Mouse (Mus musculus) CH12.LX (cell line): ENCODE data around the gene Brf1. TPM values are rescaled to one million over a fixed set of nuclear protein-coding genes. Genes with fewer than 3 reads are reported as not detected.

Experiments
- DNase-seq: peaks from one replicate; pipeline ENCODE4 v3.0.0-alpha.2; 2013; ENCODE audit errors: extremely low read depth
- H3K27ac ChIP-seq: 2 replicates; pipeline ENCODE4 v1.5.1; 2012; ENCODE audit warnings: low read depth, mild to moderate bottlenecking, control low read depth, moderate library complexity; ENCODE audit not compliant: insufficient read depth
- H3K27me3 ChIP-seq: replicated peaks from 2 replicates; pipeline ENCODE3; 2012; ENCODE audit warnings: inconsistent platforms
- H3K36me3 ChIP-seq, 2 experiments: replicated peaks in 1 of 2; 2 replicates each; pipeline versions ENCODE3 to v1.6.1; 2012; ENCODE audit warnings: inconsistent platforms in 1 of 2, low read length in 1 of 2, mild to moderate bottlenecking in 1 of 2, mixed read lengths in 1 of 2, moderate library complexity in 1 of 2; ENCODE audit not compliant: control insufficient read depth in 1 of 2, insufficient read depth in 1 of 2
- H3K4me1 ChIP-seq, 2 experiments: 2 replicates each; pipeline ENCODE4 v1.6.1; 2012; ENCODE audit warnings: inconsistent platforms in 1 of 2, moderate library complexity in 1 of 2; ENCODE audit not compliant: insufficient read depth in 2 of 2, control insufficient read depth in 1 of 2
- H3K4me2 ChIP-seq: 2 replicates; pipeline ENCODE4 v1.6.1; 2012; ENCODE audit warnings: low read depth, mild to moderate bottlenecking, control low read depth; ENCODE audit not compliant: poor library complexity, insufficient read depth, severe bottlenecking
- H3K4me3 ChIP-seq, 3 experiments: fragments of 150-350 bp in 1 of 3; sonication (generic) in 1 of 3; replicated peaks in 1 of 3; 2 replicates each; pipeline versions ENCODE3 to v1.5.1; 2011 to 2012; ENCODE audit warnings: low read depth in 2 of 3, low read length in 2 of 3, mild to moderate bottlenecking in 2 of 3, moderate library complexity in 2 of 3, control low read depth in 1 of 3, improper control_type of control experiment in 1 of 3, inconsistent platforms in 1 of 3, mixed read lengths in 1 of 3; ENCODE audit not compliant: poor library complexity in 1 of 3
- H3K79me2 ChIP-seq: replicated peaks from 2 replicates; pipeline ENCODE4 v1.6.1; 2012; ENCODE audit warnings: mild to moderate bottlenecking, moderate library complexity; ENCODE audit not compliant: control insufficient read depth, poor library complexity, insufficient read depth, severe bottlenecking; ENCODE audit errors: extremely low read depth
- H3K9ac ChIP-seq: 2 replicates; pipeline ENCODE4 v1.6.1; 2012; ENCODE audit warnings: low read depth, mild to moderate bottlenecking, control low read depth, moderate library complexity; ENCODE audit not compliant: insufficient read depth
- H3K9me3 ChIP-seq: replicated peaks from 2 replicates; pipeline ENCODE3; 2012; ENCODE audit warnings: low read length, inconsistent platforms, mixed read lengths
- BHLHE40 ChIP-seq: IDR thresholded peaks from 2 replicates; pipeline ENCODE4 v1.6.1; 2011; ENCODE audit warnings: mild to moderate bottlenecking, low read depth, low read length, improper control_type of control experiment
- CTCF ChIP-seq, 2 experiments: IDR thresholded peaks in 1 of 2; conservative IDR thresholded peaks in 1 of 2; 2 replicates each; pipeline ENCODE4 v1.5.1; 2011 to 2012; ENCODE audit warnings: low read depth in 2 of 2, low read length in 2 of 2, improper control_type of control experiment in 1 of 2, inconsistent platforms in 1 of 2, mild to moderate bottlenecking in 1 of 2, moderate library complexity in 1 of 2
- E2F4 ChIP-seq: IDR thresholded peaks from 2 replicates; pipeline ENCODE4 v1.6.1; 2011; ENCODE audit warnings: low read depth, low read length, improper control_type of control experiment; ENCODE audit not compliant: insufficient replicate concordance
- EP300 ChIP-seq: IDR thresholded peaks from 2 replicates; pipeline ENCODE4 v1.6.1; 2011; ENCODE audit warnings: low read length, improper control_type of control experiment
- ETS1 ChIP-seq: conservative IDR thresholded peaks from 2 replicates; pipeline ENCODE4 v1.6.1; 2012; ENCODE audit warnings: low read depth, mild to moderate bottlenecking, inconsistent platforms, low read length, improper control_type of control experiment, moderate library complexity
- GABPA ChIP-seq: IDR thresholded peaks from 2 replicates; pipeline ENCODE4 v1.6.1; 2012; ENCODE audit warnings: low read depth, low read length, improper control_type of control experiment, inconsistent platforms; ENCODE audit not compliant: insufficient replicate concordance
- JUND ChIP-seq: conservative IDR thresholded peaks from 2 replicates; pipeline ENCODE4 v1.6.1; 2011; ENCODE audit warnings: low read depth, low read length, improper control_type of control experiment
- MAZ ChIP-seq: IDR thresholded peaks from 2 replicates; pipeline ENCODE4 v1.6.1; 2012; ENCODE audit warnings: low read depth, mild to moderate bottlenecking, inconsistent platforms, low read length, improper control_type of control experiment, moderate library complexity
- MEF2A ChIP-seq: IDR thresholded peaks from 2 replicates; pipeline ENCODE4 v1.6.1; 2014; ENCODE audit warnings: low read depth, mild to moderate bottlenecking, inconsistent platforms, low read length, improper control_type of control experiment, borderline replicate concordance
- MXI1 ChIP-seq: IDR thresholded peaks from 2 replicates; pipeline ENCODE4 v1.6.1; 2011; ENCODE audit warnings: mild to moderate bottlenecking, low read depth, low read length, improper control_type of control experiment
- MYC ChIP-seq: IDR thresholded peaks from 2 replicates; pipeline ENCODE4 v1.6.1; 2011; ENCODE audit warnings: low read depth, mild to moderate bottlenecking, improper control_type of control experiment, low read length
- NELFE ChIP-seq: IDR thresholded peaks from 2 replicates; pipeline ENCODE4 v1.6.1; 2011; ENCODE audit warnings: low read depth, low read length, improper control_type of control experiment
- PAX5 ChIP-seq: IDR thresholded peaks from 2 replicates; pipeline ENCODE4 v1.6.1; 2012; ENCODE audit warnings: low read length, inconsistent platforms, mixed read lengths
- RAD21 ChIP-seq: IDR thresholded peaks from 2 replicates; pipeline ENCODE4 v1.6.1; 2011; ENCODE audit warnings: low read depth, mild to moderate bottlenecking, low read length, improper control_type of control experiment, moderate library complexity
- RCOR1 ChIP-seq: conservative IDR thresholded peaks from 2 replicates; pipeline ENCODE4 v1.6.1; 2012; ENCODE audit warnings: low read depth, mild to moderate bottlenecking, inconsistent platforms, low read length, improper control_type of control experiment
- SIN3A ChIP-seq: IDR thresholded peaks from 2 replicates; pipeline ENCODE4 v1.6.1; 2012; ENCODE audit warnings: low read length, improper control_type of control experiment, inconsistent platforms
- SMC3 ChIP-seq: IDR thresholded peaks from 2 replicates; pipeline ENCODE4 v1.6.1; 2011; ENCODE audit warnings: low read depth, low read length, improper control_type of control experiment
- TCF12 ChIP-seq: IDR thresholded peaks from 2 replicates; pipeline ENCODE4 v1.6.1; 2014; ENCODE audit warnings: low read depth, mild to moderate bottlenecking, inconsistent platforms, low read length, improper control_type of control experiment
- UBTF ChIP-seq: IDR thresholded peaks from 2 replicates; pipeline ENCODE4 v1.6.1; 2012; ENCODE audit warnings: low read depth, mild to moderate bottlenecking, inconsistent platforms, low read length, improper control_type of control experiment, moderate library complexity
- USF1 ChIP-seq: IDR thresholded peaks from 2 replicates; pipeline ENCODE4 v1.6.1; 2014; ENCODE audit warnings: low read depth, mild to moderate bottlenecking, inconsistent platforms, low read length, improper control_type of control experiment
- USF2 ChIP-seq: conservative IDR thresholded peaks from 2 replicates; pipeline ENCODE4 v1.6.1; 2011; ENCODE audit warnings: low read depth, low read length, improper control_type of control experiment
- ZC3H11A ChIP-seq: IDR thresholded peaks from 2 replicates; pipeline ENCODE4 v1.6.1; 2012; ENCODE audit warnings: low read depth, mild to moderate bottlenecking, inconsistent platforms, low read length, improper control_type of control experiment
- ZKSCAN1 ChIP-seq: IDR thresholded peaks from 2 replicates; pipeline ENCODE4 v1.6.1; 2012; ENCODE audit warnings: low read depth, inconsistent platforms, low read length, improper control_type of control experiment, borderline replicate concordance
- ZMIZ1 ChIP-seq: IDR thresholded peaks from 2 replicates; pipeline ENCODE4 v1.6.1; 2012; ENCODE audit warnings: low read depth, mild to moderate bottlenecking, inconsistent platforms, low read length, improper control_type of control experiment
- ZNF384 ChIP-seq: IDR thresholded peaks from 2 replicates; pipeline ENCODE4 v1.6.1; 2012; ENCODE audit warnings: low read depth, low read length, improper control_type of control experiment, inconsistent platforms
- dilution Hi-C: fragments of 300-500 bp; cut with MboI; formaldehyde crosslinking; loops from 2 replicates; pipeline ENCODE4 v1.14.3; 2020; ENCODE audit warnings: low sequenced_read_pairs; ENCODE audit not compliant: extremely low pct_unique_long_range_greater_than_20kb, extremely low pct_ligation_motif_present
- in situ Hi-C: fragments of 300-500 bp; cut with MboI; formaldehyde crosslinking; loops from 3 replicates; pipeline ENCODE4 v1.14.3; 2019; ENCODE audit warnings: low sequenced_read_pairs, low pct_ligation_motif_present, low pct_unique_long_range_greater_than_20kb, mixed read lengths
- polyA plus RNA-seq: library from polyadenylated mRNA; unstranded; fragments of >175 nt; gene quantifications from 2 replicates; pipeline ENCODE4 v1.2.1, GENCODE M21; 2012; ENCODE audit warnings: low read depth; ENCODE audit not compliant: insufficient read length
- total RNA-seq, 2 experiments: library from RNA; depleted of rRNA; stranded (reverse); fragments of 300-350 nt in 1 of 2; fragments of >200 nt in 1 of 2; gene quantifications; 2 replicates each; pipeline ENCODE4 v1.2.3; 2012 to 2014

Brf1 gene
- total and polyA plus RNA-seq, 3 experiments = 15.9 to 31.2 (median 29.6) TPM

DNA sequence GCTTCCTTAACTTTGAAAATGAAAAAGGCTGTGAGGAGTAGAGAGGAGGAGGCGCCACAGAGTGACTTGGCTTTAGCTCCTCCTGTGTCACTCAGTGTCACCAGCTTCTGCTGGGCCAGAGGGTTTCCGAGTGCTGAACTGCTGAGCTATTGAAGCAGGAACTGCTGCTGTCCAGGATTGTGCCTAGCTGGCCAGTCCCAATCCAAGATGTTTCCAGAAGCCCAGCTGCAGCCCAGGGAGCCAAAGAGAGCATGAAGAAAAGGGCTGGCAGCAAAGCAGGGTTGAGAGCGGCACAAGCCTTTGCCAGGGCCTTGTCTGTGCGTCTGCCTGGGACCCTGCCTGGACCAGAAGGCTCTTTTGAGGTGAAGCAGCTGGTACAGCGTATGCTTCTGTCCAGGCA lies 47.6 kb upstream of the Brf1 start:
- dilution Hi-C loops (no loop called here), in situ Hi-C loops (no loop called here)
- Histone ChIP-seq H3K36me3 (peaks cover 10 to 64% of the 10 kb centered on the region in 2 experiments), H3K9me3 (no peaks in the 10 kb centered on the region), H3K9ac (no peak overlapping the region), H3K4me2 (no peak overlapping the region), H3K27me3 (no peaks in the 10 kb centered on the region), H3K4me1 (peaks cover 4 to 14% of the 10 kb centered on the region in 2 experiments; a peak in 3 of 4 replicates), H3K27ac (no peak overlapping the region), H3K79me2 (no peaks in the 10 kb centered on the region), H3K4me3 (no peak overlapping the region)
- TF ChIP-seq GABPA (no peak), PAX5 (no peak), MEF2A (no peak), ZC3H11A (no peak), EP300 (no peak), SMC3 (no peak), CTCF (conservative IDR thresholded peaks at IDR 0.05 in 1 of 2, IDR thresholded peaks at IDR 0.05 in 1 of 2; ENCODE audit: low read depth in 2 of 2, low read length in 2 of 2) (no peak)
- DNase-seq = no peak

DNA sequence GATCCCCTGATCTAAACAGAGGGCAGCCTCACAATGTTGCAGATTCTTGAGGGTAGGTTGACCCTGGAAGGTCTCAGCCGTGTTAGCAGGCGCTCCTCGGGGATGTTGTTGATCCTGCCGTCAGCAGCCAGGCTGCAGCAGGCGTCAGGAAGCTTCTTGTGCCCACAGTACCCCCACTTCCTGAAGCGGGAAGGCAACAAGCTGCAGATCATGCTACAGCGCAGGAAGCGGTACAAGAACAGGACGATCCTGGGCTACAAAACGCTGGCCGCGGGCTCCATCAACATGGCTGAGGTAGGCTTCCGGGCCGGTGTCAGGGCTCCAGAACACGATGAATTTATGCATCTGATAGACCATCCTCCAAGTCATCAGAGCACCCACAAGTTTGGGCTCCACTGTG lies 46.4 kb upstream of the Brf1 start:
- dilution Hi-C loops (no loop called here), in situ Hi-C loops (no loop called here)
- no peaks in the 10 kb centered on the region for H3K27me3 ChIP-seq
- peaks cover 6 to 55% of the 10 kb centered on the region in 2 experiments for H3K36me3 ChIP-seq
- H3K79me2 ChIP-seq = no peaks in the 10 kb centered on the region
- no peaks in the 10 kb centered on the region for H3K9me3 ChIP-seq
- H3K4me2 ChIP-seq = no peak overlapping the region
- H3K4me3 ChIP-seq = no peak overlapping the region
- no peak for TF ChIP-seq ZMIZ1
- no peak for TF ChIP-seq USF1
- no peak for TF ChIP-seq EP300
- TF ChIP-seq ZNF384 = no peak
- TF ChIP-seq ETS1 = no peak
- no peak for TF ChIP-seq MEF2A
- no peak for TF ChIP-seq USF2
- no peak for TF ChIP-seq UBTF
- TF ChIP-seq BHLHE40 = no peak
- TF ChIP-seq E2F4 = no peak
- TF ChIP-seq NELFE = no peak
- no peak for TF ChIP-seq JUND
- no peak for TF ChIP-seq RAD21
- TF ChIP-seq RCOR1 = no peak
- no peak for TF ChIP-seq SIN3A
- TF ChIP-seq MAZ = no peak
- no peak for TF ChIP-seq MYC
- TF ChIP-seq ZKSCAN1 = no peak
- TF ChIP-seq TCF12 = no peak
- no peak for TF ChIP-seq MXI1
- TF ChIP-seq, all 38 proteins: peak for 0
- H3K9ac ChIP-seq = no peak overlapping the region
- H3K27ac ChIP-seq = no peak overlapping the region
- no peak for DNase-seq
- H3K4me1 ChIP-seq = peaks cover 4 to 14% of the 10 kb centered on the region in 2 experiments; a peak in 3 of 4 replicates
